Mouse (Mus musculus): Measurements from ENCODE around the gene Klrb1b. TPM values are rescaled to one million over a fixed set of nuclear protein-coding genes. Genes with fewer than 3 reads are reported as not detected.
A peak's percentile ranks its signal among the peaks of the same experiment; 100 is the strongest.
"Not testable (repeated sequence)": the region's sequence is repeated elsewhere in the genome, so short reads cannot be mapped to it uniquely, and the experiment has no call there.

The Klrb1b gene
- polyA plus RNA-seq, 1 experiment = not detected

- no peaks in the 10 kb centered on the region for H3K27me3 ChIP-seq (ENCODE audit: control insufficient read depth, insufficient read depth, insufficient read length)
- H3K36me3 ChIP-seq (ENCODE audit: control insufficient read depth, insufficient read depth) = no peaks in the 10 kb centered on the region
- no peak for TF ChIP-seq CTCF (IDR thresholded peaks at IDR 0.05; ENCODE audit: control insufficient read depth, insufficient read depth, insufficient read length)
- TF ChIP-seq CEBPB (IDR thresholded peaks at IDR 0.05; ENCODE audit: low read depth) = peak; percentile 97
- H3ac ChIP-seq (ENCODE audit: control insufficient read depth, insufficient read length, low read depth) = peak overlapping the region; percentile 58
- H3K4me3 ChIP-seq (ENCODE audit: insufficient read depth, poor library complexity, severe bottlenecking) = peak overlapping the region; percentile 44
- no peaks in the 10 kb centered on the region for H3K79me3 ChIP-seq (ENCODE audit: low read depth)
- H3K79me2 ChIP-seq (ENCODE audit: control insufficient read depth, insufficient read depth) = no peaks in the 10 kb centered on the region
Observed at GRCm38 (mm10) chr6:128843479-128843992, 17.4 kb upstream of the Klrb1b start.

DNA sequence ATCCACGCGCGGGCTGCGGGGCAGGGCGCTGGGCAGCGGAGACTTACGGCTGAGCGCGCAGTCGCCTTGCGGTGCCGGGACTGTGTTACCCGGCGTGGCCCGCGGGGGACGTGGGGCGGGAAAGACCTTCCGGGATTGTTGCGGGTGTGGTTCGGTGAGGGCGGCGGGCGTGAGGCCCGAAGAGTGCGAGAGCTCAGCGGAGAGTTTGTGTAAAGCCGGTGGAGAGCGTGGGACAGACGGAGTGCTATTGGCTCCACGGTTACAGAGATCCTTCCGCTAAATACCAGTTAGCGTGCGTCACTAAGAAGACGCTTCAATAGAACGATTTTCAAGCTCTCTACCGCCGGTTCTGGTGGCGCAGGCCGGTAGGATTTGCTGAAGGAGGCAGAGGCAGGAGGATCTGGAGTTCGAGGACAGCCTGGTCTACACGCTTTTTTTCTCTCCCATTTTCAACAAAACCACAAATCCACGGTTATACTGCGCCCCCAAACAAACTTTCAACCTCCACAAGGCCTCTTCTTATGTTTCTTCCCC, 16.9 kb upstream of the Klrb1b start:
- peak overlapping the region; percentile 59 for H3ac ChIP-seq (ENCODE audit: control insufficient read depth, insufficient read length, low read depth)
- H3K4me3 ChIP-seq (ENCODE audit: insufficient read depth, poor library complexity, severe bottlenecking) = peak overlapping the region; percentile 44
- TF ChIP-seq USF1 (IDR thresholded peaks at IDR 0.05; ENCODE audit: low read depth) = no peak
- no peaks in the 10 kb centered on the region for H3K36me3 ChIP-seq (ENCODE audit: control insufficient read depth, insufficient read depth)
- H3K79me2 ChIP-seq (ENCODE audit: control insufficient read depth, insufficient read depth) = no peaks in the 10 kb centered on the region
- no peaks in the 10 kb centered on the region for H3K79me3 ChIP-seq (ENCODE audit: low read depth)
- H3K27me3 ChIP-seq (ENCODE audit: control insufficient read depth, insufficient read depth, insufficient read length) = no peaks in the 10 kb centered on the region

GRCm38 (mm10) chr6:128842356-128842944, 16.3 kb upstream of the Klrb1b start:
- no peaks in the 10 kb centered on the region for H3K79me3 ChIP-seq (ENCODE audit: low read depth)
- H3K79me2 ChIP-seq (ENCODE audit: control insufficient read depth, insufficient read depth) = no peaks in the 10 kb centered on the region
- peak overlapping the region; percentile 44 for H3K4me3 ChIP-seq (ENCODE audit: insufficient read depth, poor library complexity, severe bottlenecking)
- no peaks in the 10 kb centered on the region for H3K27me3 ChIP-seq (ENCODE audit: control insufficient read depth, insufficient read depth, insufficient read length)
- no peaks in the 10 kb centered on the region for H3K36me3 ChIP-seq (ENCODE audit: control insufficient read depth, insufficient read depth)
- H3ac ChIP-seq (ENCODE audit: control insufficient read depth, insufficient read length, low read depth) = peak overlapping the region; percentile 59
- TF ChIP-seq FOSL1 (IDR thresholded peaks at IDR 0.05; ENCODE audit: insufficient read depth, low read length, poor library complexity, severe bottlenecking) (no peak), CEBPB (IDR thresholded peaks at IDR 0.05; ENCODE audit: low read depth) (no peak)

DNA sequence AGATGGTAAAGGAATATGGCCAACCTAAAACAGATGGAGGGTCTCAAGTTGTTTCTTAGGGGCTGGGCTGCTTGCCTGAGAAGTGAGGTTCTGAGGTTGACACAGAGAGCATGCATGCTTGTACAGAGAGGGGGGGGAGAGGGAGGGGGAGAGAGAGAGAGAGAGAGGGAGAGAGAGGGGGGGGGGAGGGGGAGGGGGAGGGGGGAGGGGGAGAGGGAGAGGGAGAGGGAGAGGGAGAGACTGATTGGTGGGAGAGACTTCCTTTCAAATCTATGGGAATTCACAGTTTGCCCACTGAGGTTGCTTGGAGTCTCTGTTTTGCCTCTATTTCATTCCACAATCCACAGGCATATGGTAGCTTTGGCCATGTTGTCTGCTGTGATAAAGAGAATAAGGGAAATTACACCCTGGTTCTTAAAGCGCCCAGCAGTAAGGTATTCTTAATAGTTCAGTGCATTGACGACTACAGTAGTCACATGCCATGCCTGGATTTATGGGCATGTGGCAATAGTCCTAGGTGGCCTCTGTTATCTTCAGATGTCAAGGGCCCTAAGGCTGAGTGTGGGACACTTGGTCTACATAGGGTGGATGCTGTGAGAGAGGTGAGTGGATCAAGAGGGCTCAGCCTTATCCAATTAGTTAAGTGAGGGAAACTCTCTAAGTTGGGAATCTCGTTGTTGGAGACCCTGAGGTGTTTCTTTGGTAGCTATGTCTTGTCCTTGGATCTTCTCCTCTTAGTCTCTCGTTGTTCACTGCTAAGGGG, 15.4 kb upstream of the Klrb1b start:
- Histone ChIP-seq H3K36me3 (ENCODE audit: control insufficient read depth, insufficient read depth) (no peaks in the 10 kb centered on the region), H3K27me3 (ENCODE audit: control insufficient read depth, insufficient read depth, insufficient read length) (no peaks in the 10 kb centered on the region), H3K79me3 (ENCODE audit: low read depth) (no peaks in the 10 kb centered on the region), H3ac (ENCODE audit: control insufficient read depth, insufficient read length, low read depth) (no peak overlapping the region), H3K79me2 (ENCODE audit: control insufficient read depth, insufficient read depth) (no peaks in the 10 kb centered on the region), H3K4me3 (ENCODE audit: insufficient read depth, poor library complexity, severe bottlenecking) (no peak overlapping the region)
- TF ChIP-seq CTCF (IDR thresholded peaks at IDR 0.05; ENCODE audit: control insufficient read depth, insufficient read depth, insufficient read length) (no peak), MYOG (IDR thresholded peaks at IDR 0.05; ENCODE audit: control insufficient read depth, extremely low read depth, insufficient read length) (no peak), MYOD1 (IDR thresholded peaks at IDR 0.05; ENCODE audit: control insufficient read depth, insufficient read length, low read depth) (no peak), CEBPB (IDR thresholded peaks at IDR 0.05; ENCODE audit: low read depth) (no peak), USF1 (IDR thresholded peaks at IDR 0.05; ENCODE audit: low read depth) (no peak), FOSL1 (IDR thresholded peaks at IDR 0.05; ENCODE audit: insufficient read depth, low read length, poor library complexity, severe bottlenecking) (no peak), MAX (IDR thresholded peaks at IDR 0.05) (no peak)

- H3K4me3 ChIP-seq (ENCODE audit: insufficient read depth, poor library complexity, severe bottlenecking); H3K27me3 ChIP-seq (ENCODE audit: control insufficient read depth, insufficient read depth, insufficient read length); H3K79me3 ChIP-seq (ENCODE audit: low read depth); H3K36me3 ChIP-seq (ENCODE audit: control insufficient read depth, insufficient read depth); H3K79me2 ChIP-seq (ENCODE audit: control insufficient read depth, insufficient read depth); H3ac ChIP-seq (ENCODE audit: control insufficient read depth, insufficient read length, low read depth): not testable (repeated sequence)
Observed at GRCm38 (mm10) chr6:128840669-128841068, 14.5 kb upstream of the Klrb1b start.

- Histone ChIP-seq H3K79me2 (ENCODE audit: control insufficient read depth, insufficient read depth) (no peaks in the 10 kb centered on the region), H3K79me3 (ENCODE audit: low read depth) (no peaks in the 10 kb centered on the region), H3ac (ENCODE audit: control insufficient read depth, insufficient read length, low read depth) (no peak overlapping the region), H3K36me3 (ENCODE audit: control insufficient read depth, insufficient read depth) (no peaks in the 10 kb centered on the region), H3K4me3 (ENCODE audit: insufficient read depth, poor library complexity, severe bottlenecking) (no peak overlapping the region), H3K27me3 (ENCODE audit: control insufficient read depth, insufficient read depth, insufficient read length) (no peaks in the 10 kb centered on the region)
- TF ChIP-seq USF1 (IDR thresholded peaks at IDR 0.05; ENCODE audit: low read depth) (no peak), MYOD1 (IDR thresholded peaks at IDR 0.05; ENCODE audit: control insufficient read depth, insufficient read length, low read depth) (peak; percentile 66), CTCF (IDR thresholded peaks at IDR 0.05; ENCODE audit: control insufficient read depth, insufficient read depth, insufficient read length) (no peak)
Observed at GRCm38 (mm10) chr6:128839921-128840320, 13.8 kb upstream of the Klrb1b start.
